Mouse (Mus musculus) spleen, adult 2 months (tissue): Measurements from ENCODE around the gene Pimreg.

Experiments used
- CTCF ChIP-seq: fragments of 200-500 bp; IDR thresholded peaks from 2 replicates; pipeline ENCODE4 v1.5.1; 2011; ENCODE audit warnings: mild to moderate bottlenecking, inconsistent platforms; ENCODE audit not compliant: insufficient read depth, insufficient read length, insufficient replicate concordance; ENCODE audit errors: extremely low read depth
- POLR2A ChIP-seq: fragments of 200-500 bp; IDR thresholded peaks from 2 replicates; pipeline ENCODE4 v1.6.1; 2011; ENCODE audit warnings: low read depth, low read length, inconsistent platforms

- TF ChIP-seq CTCF (peak; percentile 57; the same call in 1 of the 2 replicates), POLR2A (no peak)
These were observed 39.5 kb upstream of the Pimreg start for GRCm38 (mm10) chr11:72002138-72002853.
